Mouse (Mus musculus) Patski (cell line): ENCODE data around the gene Crabp2. TPM values are rescaled to one million over a fixed set of nuclear protein-coding genes. Genes with fewer than 3 reads are reported as not detected.

Source experiments
- ATAC-seq: fragments of 100-300 bp; one replicate; pipeline ENCODE4 v1.8.0; 2021
- CTCF ChIA-PET: fragments of 350-600 bp; sonication (Branson Sonifier 250); formaldehyde crosslinking; loops from one replicate; lab custom pipeline; 2022; ENCODE audit warnings: inconsistent platforms; lab: Charles Lee
- POLR2A ChIA-PET: fragments of 350-600 bp; sonication (Branson Sonifier 250); formaldehyde crosslinking; loops from one replicate; lab custom pipeline; 2022; ENCODE audit warnings: antibody characterized with exemption, inconsistent platforms; lab: Charles Lee
- DNase-seq: peaks from one replicate; pipeline ENCODE4 v3.0.0-alpha.2; 2011; ENCODE audit warnings: low read depth, low spot score
- H3K27me3 ChIP-seq: fragments of 371-371 bp; one replicate; pipeline ENCODE4 v1.5.1; 2021
- CTCF ChIP-seq: fragments of 100-300 bp; IDR thresholded peaks from one replicate; pipeline ENCODE4 v1.5.1; 2021
- in situ Hi-C: fragments of 300-500 bp; cut with MboI; formaldehyde crosslinking; loops from 3 replicates; pipeline ENCODE4 v1.11.1; 2018; ENCODE audit warnings: low pct_unique_long_range_greater_than_20kb, mixed read lengths
- polyA plus RNA-seq: library from polyadenylated mRNA; unstranded; gene quantifications from one replicate; pipeline ENCODE4 v1.2.3, GENCODE M21; 2021

Crabp2 gene
- polyA plus RNA-seq, 1 experiment from 2014 or later = 0.59 TPM

DNA sequence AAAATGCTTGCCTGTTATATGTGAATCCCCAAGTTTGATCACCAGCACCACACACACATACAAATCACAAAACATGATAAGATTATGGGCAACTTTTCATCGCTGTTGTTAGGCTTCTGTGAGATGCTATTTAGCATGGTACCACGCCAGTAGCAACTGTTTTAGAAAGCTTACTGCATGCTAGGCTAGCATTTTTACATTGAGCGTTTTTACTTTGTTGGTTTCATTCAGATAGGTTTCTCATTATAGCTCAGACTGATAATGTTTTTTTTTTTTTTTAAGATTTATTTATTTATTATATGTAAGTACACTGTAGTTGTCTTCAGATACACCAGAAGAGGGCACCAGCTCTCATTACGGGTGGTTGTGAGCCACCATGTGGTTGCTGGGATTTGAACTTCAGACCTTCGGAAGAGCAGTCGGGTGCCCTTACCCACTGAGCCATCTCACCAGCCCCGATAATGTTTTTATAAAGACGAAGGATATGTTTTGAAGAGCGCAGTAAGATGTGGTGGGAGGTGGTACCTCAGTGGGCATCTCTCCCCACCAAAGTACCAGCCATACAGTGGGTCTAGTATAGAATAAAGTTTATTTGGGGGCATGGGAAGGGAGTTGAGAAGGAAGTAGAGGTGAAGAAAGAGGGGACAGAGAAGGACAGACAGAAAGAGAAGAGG, 28.1 kb upstream of the Crabp2 start:
- CTCF ChIA-PET = interaction anchor here (0.6 to 3.8 kb wide), 3 partner anchors 11 to 151 kb away, joined by 3 to 14 read pairs (median 3); no protein-coding TSS in a partner anchor
- TF ChIP-seq CTCF = no peak
- no peaks in the 10 kb centered on the region for H3K27me3 ChIP-seq
- POLR2A ChIA-PET = interaction anchor here (0.6 to 1.7 kb wide), 2 partner anchors 11 to 86 kb away, joined by 4 to 6 read pairs; no protein-coding TSS in a partner anchor
- no peak for ATAC-seq
- DNase-seq = no peak
- in situ Hi-C loops = no loop called here

DNA sequence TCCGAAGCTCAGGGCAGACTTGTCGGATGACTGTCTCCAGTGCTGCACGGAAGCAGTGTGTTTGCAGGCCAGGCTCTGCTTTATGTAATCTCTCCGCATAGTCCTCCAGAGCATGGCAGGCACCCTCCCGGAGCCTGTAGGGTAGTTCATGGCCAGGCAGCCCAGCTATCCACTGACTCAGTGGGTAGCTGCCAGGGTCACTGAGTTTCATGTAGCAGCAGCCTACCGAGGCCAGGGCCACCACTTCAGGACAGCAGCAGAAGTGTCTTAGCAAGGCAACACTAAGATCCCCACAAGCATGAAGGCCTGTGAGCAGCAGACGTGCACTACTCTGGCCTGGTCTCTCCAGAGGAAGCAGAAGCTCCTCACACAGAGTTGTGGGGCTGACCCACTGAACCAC, 23.5 kb upstream of the Crabp2 start:
- ATAC-seq (no peak), DNase-seq (no peak)
- no peaks in the 10 kb centered on the region for H3K27me3 ChIP-seq
- POLR2A ChIA-PET = interaction anchor here (0.9 to 1.2 kb wide), 3 partner anchors 12 to 40 kb away, joined by 3 to 4 read pairs (median 3); partner anchors contain the start of gene Prcc
- TF ChIP-seq CTCF = no peak
- in situ Hi-C loops = loop anchor here (5.0 kb wide), 1 partner anchor 38 kb away; the partner anchor contains the start of gene Prcc
- CTCF ChIA-PET = interaction anchor here (1.0 to 2.1 kb wide), 3 partner anchors 11 to 62 kb away, joined by 3 to 8 read pairs (median 3); no protein-coding TSS in a partner anchor

DNA sequence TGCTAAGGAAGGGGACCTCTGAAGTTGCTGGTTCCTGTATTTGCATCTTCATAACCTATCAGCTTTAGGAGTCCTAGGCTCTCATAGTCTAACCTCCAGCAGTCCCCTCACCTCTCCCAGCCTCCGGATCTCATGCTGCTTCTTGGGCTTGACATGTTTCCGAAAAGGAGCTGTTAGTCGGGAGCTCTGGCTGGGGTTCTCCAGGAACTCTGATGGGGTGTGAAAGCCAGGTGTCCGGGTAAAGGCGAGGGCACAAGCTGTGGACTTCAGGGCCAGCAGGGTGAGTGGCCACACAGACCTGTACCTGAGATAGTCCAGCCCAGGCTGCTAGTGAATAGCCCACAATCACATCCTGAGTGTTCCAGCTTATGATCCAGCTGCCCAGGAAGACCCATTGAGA, 21.0 kb upstream of the Crabp2 start:
- ChIA-PET CTCF (interaction anchor here (0.8 to 1.6 kb wide), 6 partner anchors 9 to 68 kb away, joined by 3 to 5 read pairs (median 4); no protein-coding TSS in a partner anchor), POLR2A (interaction anchor here (1.3 to 1.7 kb wide), 3 partner anchors 12 to 21 kb away, joined by 4 to 6 read pairs (median 5); partner anchors contain the start of gene Hdgf)
- no peak for ATAC-seq
- no peaks in the 10 kb centered on the region for H3K27me3 ChIP-seq
- TF ChIP-seq CTCF = no peak
- in situ Hi-C loops = loop anchor here (5.0 kb wide), 1 partner anchor 40 kb away; the partner anchor contains the start of gene Prcc
- no peak for DNase-seq

DNA sequence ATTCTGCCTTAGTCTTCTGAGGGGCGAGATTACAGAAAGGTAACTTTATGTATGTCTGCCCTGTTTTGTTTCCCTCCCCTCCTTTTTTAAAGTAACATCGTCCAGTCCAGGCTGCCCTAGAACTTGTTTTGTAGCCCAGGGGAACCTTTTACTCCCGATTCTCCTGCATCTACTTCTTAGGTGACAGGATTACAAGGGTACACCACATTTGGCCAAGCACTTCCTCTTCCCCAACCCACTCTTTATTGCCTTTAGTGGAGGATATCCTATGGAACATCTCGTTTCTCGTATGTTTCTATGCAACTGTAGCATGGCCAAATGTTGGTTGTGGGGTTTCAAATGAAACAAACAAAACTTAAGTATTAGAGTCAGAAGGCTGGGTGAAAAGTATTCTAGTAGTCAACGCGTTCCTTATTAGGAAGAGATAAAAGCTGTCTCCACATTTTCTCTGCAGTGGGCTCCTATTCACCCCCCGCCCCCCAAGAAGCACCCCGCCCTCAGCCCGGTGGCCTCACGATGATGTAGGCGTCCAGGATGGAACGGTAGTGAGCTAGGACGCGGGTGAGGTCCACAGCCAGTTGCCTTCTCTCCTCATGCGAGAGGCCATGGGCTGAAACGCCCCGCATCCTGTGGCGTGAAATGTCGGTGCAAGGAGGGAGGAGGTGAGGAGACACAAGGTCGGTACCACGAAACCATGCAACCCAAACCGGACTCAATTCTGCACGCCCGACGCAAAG, 19.0 kb upstream of the Crabp2 start:
- no peak for DNase-seq
- in situ Hi-C loops = loop anchor here (5.0 to 10.0 kb wide), 3 partner anchors 42 to 145 kb away; partner anchors contain the start of genes Prcc and Ttc24
- TF ChIP-seq CTCF = no peak
- ChIA-PET CTCF (no interaction called here), POLR2A (interaction anchor here (1.2 kb wide), 1 partner anchor 23 kb away, joined by 4 read pairs; the partner anchor contains the start of gene Hdgf)
- ATAC-seq = peak; percentile 6
- no peaks in the 10 kb centered on the region for H3K27me3 ChIP-seq

DNA sequence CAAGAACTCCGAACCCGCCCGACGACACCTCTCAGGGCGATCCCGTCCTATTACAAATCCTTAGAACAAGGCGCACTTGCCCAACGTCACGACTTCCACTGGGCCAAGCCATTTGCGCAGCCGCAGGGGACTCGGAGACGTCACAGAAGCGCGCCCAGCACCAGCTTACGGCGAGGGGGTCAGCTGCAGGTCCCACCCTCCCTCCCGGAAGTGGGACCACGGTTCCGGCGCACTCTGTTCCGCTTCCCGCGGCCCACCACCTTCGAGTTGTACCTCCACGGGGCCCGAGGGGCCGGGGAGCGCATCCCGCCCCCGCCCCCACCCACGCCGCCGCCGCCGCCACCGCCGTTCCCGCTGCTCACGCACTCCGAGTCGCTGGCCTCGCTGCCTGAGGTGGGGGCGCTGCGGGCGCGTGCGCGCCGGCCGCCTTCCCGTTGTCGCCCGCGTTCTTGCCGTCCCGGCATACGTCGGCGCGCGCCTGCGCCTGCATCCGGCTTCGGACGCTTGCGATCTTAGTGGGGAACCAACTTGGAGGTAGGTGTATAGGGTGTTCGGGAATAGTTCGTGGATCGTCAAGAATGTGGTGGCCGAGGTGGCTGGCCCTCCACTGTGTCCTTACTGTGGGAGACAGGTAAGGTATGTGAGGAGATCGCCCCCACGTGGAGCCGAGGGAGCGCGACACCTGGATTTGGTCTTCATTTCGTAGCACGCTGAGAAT, 18.2 kb upstream of the Crabp2 start, which contains the start of the genes Isg20l2 and Rrnad1:
Gene Isg20l2 (plus strand): TSS at position 237 of the 718 bp plus-strand sequence.
Gene Rrnad1 (minus strand): TSS at position 640 of the 718 bp plus-strand sequence.
- TF ChIP-seq CTCF = no peak
- ATAC-seq (peak; percentile 84), DNase-seq (peak; percentile 97)
- H3K27me3 ChIP-seq = no peaks in the 10 kb centered on the region
- POLR2A ChIA-PET = interaction anchor here (1.2 kb wide), 1 partner anchor 24 kb away, joined by 4 read pairs; the partner anchor contains the start of gene Hdgf
- CTCF ChIA-PET = no interaction called here
- in situ Hi-C loops = loop anchor here (10.0 kb wide), 2 partner anchors 145 kb away; partner anchors contain the start of gene Ttc24

DNA sequence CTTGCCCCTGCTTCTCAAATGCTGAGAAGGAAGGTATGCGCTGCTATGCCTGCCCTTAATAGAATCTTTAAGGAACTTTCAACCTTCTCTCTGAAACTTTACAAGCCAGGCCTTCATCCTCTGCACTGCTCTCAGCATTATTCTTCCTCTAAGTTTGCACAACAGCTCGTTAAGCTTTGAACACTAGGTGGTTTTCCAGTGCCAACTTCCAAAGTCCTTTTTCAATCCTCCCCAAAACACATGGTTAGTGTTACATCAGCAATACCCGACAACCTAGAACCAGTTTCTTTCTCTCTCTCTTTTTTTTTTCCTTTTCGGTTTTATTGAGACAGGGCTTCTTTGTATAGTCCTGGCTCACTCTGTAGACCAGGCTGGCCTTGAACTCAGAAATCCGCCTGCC, 14.4 kb upstream of the Crabp2 start:
- TF ChIP-seq CTCF = no peak
- ATAC-seq = no peak
- no peaks in the 10 kb centered on the region for H3K27me3 ChIP-seq
- no peak for DNase-seq
- CTCF ChIA-PET = interaction anchor here (1.7 to 2.0 kb wide), 3 partner anchors 27 to 116 kb away, joined by 3 to 15 read pairs (median 12); no protein-coding TSS in a partner anchor
- in situ Hi-C loops = loop anchor here (10.0 kb wide), 2 partner anchors 141 to 149 kb away; partner anchors contain the start of gene Ttc24
- POLR2A ChIA-PET = interaction anchor here (0.6 to 1.0 kb wide), 4 partner anchors 36 to 135 kb away, joined by 3 to 4 read pairs (median 3); no protein-coding TSS in a partner anchor

DNA sequence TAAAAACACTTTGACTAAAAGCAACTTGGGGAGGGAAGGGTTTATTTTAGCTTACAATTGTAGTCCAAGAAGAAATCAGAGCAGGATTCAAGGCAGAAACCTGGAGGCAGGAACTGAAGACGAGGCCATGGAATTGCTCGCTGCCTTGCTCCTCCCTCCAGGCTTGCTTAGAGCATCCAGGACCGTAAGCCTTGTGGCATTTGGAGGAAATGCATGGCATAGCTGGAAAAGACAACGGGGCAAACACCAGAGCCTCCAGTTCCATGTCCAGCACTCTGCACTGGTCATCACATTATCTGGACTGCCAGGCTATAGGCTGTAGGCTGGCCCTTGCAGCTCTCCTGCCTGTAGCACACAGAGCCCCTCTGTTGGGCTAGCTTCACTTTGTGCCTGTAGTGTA, 14.0 kb upstream of the Crabp2 start:
- no peak for TF ChIP-seq CTCF
- in situ Hi-C loops = loop anchor here (10.0 kb wide), 2 partner anchors 140 to 150 kb away; partner anchors contain the start of gene Ttc24
- ChIA-PET POLR2A (interaction anchor here (0.6 to 1.0 kb wide), 2 partner anchors 50 to 134 kb away, joined by 3 to 4 read pairs; no protein-coding TSS in a partner anchor), CTCF (interaction anchor here (1.7 to 2.0 kb wide), 3 partner anchors 26 to 117 kb away, joined by 3 to 15 read pairs (median 12); no protein-coding TSS in a partner anchor)
- DNase-seq = no peak
- no peaks in the 10 kb centered on the region for H3K27me3 ChIP-seq
- no peak for ATAC-seq

DNA sequence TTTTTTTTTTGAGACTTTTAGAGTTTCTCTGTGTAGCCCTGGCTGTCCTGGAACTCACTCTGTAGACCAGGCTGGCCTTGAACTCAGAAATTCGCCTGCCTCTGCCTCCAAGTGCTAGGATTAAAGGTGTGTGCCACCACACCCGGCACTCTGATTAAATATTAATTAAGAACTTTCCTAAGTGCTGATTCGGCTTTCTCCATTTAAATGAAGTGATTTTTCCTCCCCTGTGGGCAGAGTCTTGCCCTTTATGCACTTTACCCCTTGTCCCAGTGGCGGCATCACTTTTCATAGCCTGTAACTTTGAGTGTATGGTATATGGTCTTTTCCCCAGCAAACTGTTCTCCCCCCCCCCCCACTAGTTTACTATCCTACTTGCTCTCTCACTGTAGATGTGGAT, 13.3 kb upstream of the Crabp2 start:
- in situ Hi-C loops = loop anchor here (10.0 kb wide), 2 partner anchors 140 to 150 kb away; partner anchors contain the start of gene Ttc24
- ChIA-PET CTCF (interaction anchor here (1.0 to 2.1 kb wide), 10 partner anchors 15 to 76 kb away, joined by 3 to 48 read pairs (median 12); partner anchors contain the start of gene Nes), POLR2A (interaction anchor here (0.6 to 1.1 kb wide), 3 partner anchors 21 to 49 kb away, joined by 3 to 7 read pairs (median 3); no protein-coding TSS in a partner anchor)
- ATAC-seq (no peak), DNase-seq (no peak)
- no peak for TF ChIP-seq CTCF
- H3K27me3 ChIP-seq = no peaks in the 10 kb centered on the region
